Mouse (Mus musculus) left cerebral cortex, adult 8-10 months (tissue): ENCODE results near the gene Gdpd2. TPM values are rescaled to one million over a fixed set of nuclear protein-coding genes. Genes with fewer than 3 reads are reported as not detected.

Experiments
- DNase-seq, 2 experiments: peaks; one replicate each; pipeline ENCODE4 v3.0.0; 2022; ENCODE audit warnings: low spot score in 2 of 2
- total RNA-seq, 4 experiments: library from RNA; stranded (reverse); gene quantifications; 2 replicates each; pipeline ENCODE4 v1.2.4; 2022

Gene Gdpd2
- total RNA-seq, 4 experiments from 2014 or later: 5.5 to 10.9 (median 6.8) TPM

GRCm38 (mm10) chrX:100776985-100777654 is 47.4 kb downstream of the Gdpd2 start:
- peak in 1 of 2 experiments; percentile 35 for DNase-seq

GRCm38 (mm10) chrX:100777655-100778234 is 48.1 kb downstream of the Gdpd2 start:
- no peak for DNase-seq

- DNase-seq: no peak
Observed at GRCm38 (mm10) chrX:100778397-100778796, 48.7 kb downstream of the Gdpd2 start.

Other genes with a start within 250 kb of the Gdpd2 start
- gene Igbp1, start 235.6 kb upstream of the Gdpd2 start, total RNA-seq: 10 to 100 TPM; 37.1 to 41.5 (median 39.7) TPM
- gene Dgat2l6, start 205.0 kb upstream of the Gdpd2 start, total RNA-seq: under 1 TPM; 0.13 to 0.63 (median 0.55) TPM
- gene Awat1, start 157.6 kb upstream of the Gdpd2 start, total RNA-seq: not detected
- not detected for gene P2ry4, start 135.0 kb upstream of the Gdpd2 start, total RNA-seq
- 1 to 10 TPM; 1.6 to 2.0 (median 1.6) TPM for gene Arr3, start 124.4 kb upstream of the Gdpd2 start, total RNA-seq
- gene Kif4, start 104.1 kb upstream of the Gdpd2 start, total RNA-seq: 1 to 10 TPM in 1 of 4 experiments, under 1 TPM in 3; 0.59 to 1.3 (median 0.82) TPM
- gene Pdzd11, start 103.3 kb upstream of the Gdpd2 start, total RNA-seq: 10 to 100 TPM; 40.9 to 45.0 (median 42.3) TPM
- gene Dlg3, start 37.8 kb downstream of the Gdpd2 start, total RNA-seq: 100 to 1,000 TPM; 121 to 133 (median 126) TPM